Mouse (Mus musculus) midbrain, embryonic 13.5 days (tissue): ENCODE results near the gene Tbcd. TPM values are rescaled to one million over a fixed set of nuclear protein-coding genes. Genes with fewer than 3 reads are reported as not detected.

Source experiments
- ATAC-seq: fragments of 200-750 bp; cut with Nextera tagmentation; 2 replicates; pipeline ENCODE4 v1.8.0; 2017; ENCODE audit warnings: mild to moderate bottlenecking, moderate TSS enrichment, moderate library complexity
- H3K27ac ChIP-seq: fragments of 300-500 bp; sonication (generic); 2 replicates; pipeline ENCODE4 v1.5.1; 2015; ENCODE audit warnings: inconsistent platforms, mild to moderate bottlenecking, moderate library complexity
- H3K27me3 ChIP-seq: fragments of 300-500 bp; sonication (generic); 2 replicates; pipeline ENCODE4 v1.6.1; 2015; ENCODE audit warnings: mild to moderate bottlenecking, inconsistent platforms
- H3K36me3 ChIP-seq: fragments of 300-500 bp; sonication (generic); 2 replicates; pipeline ENCODE4 v1.6.1; 2015; ENCODE audit warnings: mild to moderate bottlenecking, inconsistent platforms
- H3K4me1 ChIP-seq: fragments of 300-500 bp; sonication (generic); replicated peaks from 2 replicates; pipeline ENCODE4 v1.6.1; 2015; ENCODE audit warnings: inconsistent platforms
- H3K4me2 ChIP-seq: fragments of 300-500 bp; sonication (generic); replicated peaks from 2 replicates; pipeline ENCODE4 v1.6.1; 2015; ENCODE audit warnings: moderate library complexity, mild to moderate bottlenecking, inconsistent platforms
- H3K4me3 ChIP-seq: fragments of 300-500 bp; sonication (generic); replicated peaks from 2 replicates; pipeline ENCODE4 v1.5.1; 2015; ENCODE audit warnings: mild to moderate bottlenecking, inconsistent platforms
- H3K9ac ChIP-seq: fragments of 300-500 bp; sonication (generic); replicated peaks from 2 replicates; pipeline ENCODE4 v1.6.1; 2015; ENCODE audit warnings: mild to moderate bottlenecking, inconsistent platforms
- H3K9me3 ChIP-seq: fragments of 300-500 bp; sonication (generic); 2 replicates; pipeline ENCODE4 v1.6.1; 2016; ENCODE audit warnings: mild to moderate bottlenecking, inconsistent platforms
- WGBS: fragments of 180-500 bp; shearing (Covaris S2); methylation state at CpG from one replicate; pipeline ENCODE4 v1.1.7; 2015; 5-methylcytosine and 5-hydroxymethylcytosine counted together
- polyA plus RNA-seq: library from polyadenylated mRNA; unstranded; fragments of >200 nt; fragmentation: Nextera tagmentation; extraction: Ambion mirVana; gene quantifications from 2 replicates; pipeline ENCODE4 v1.2.1, GENCODE M21; 2015

Gene Tbcd
- polyA plus RNA-seq, 1 experiment from 2014 or later, result 56.3 TPM

- WGBS, result 7% methylated on average over 30 of the region's 30 CpGs
- H3K36me3 ChIP-seq, result peaks cover 11% of the 10 kb centered on the region
- no peaks in the 10 kb centered on the region for H3K9me3 ChIP-seq
- H3K4me3 ChIP-seq, result peak within 1 kb of the TSS; percentile 48
- peak within 1 kb of the TSS; percentile 56 for H3K27ac ChIP-seq
- peak; percentile 98 for ATAC-seq
- no peaks in the 10 kb centered on the region for H3K27me3 ChIP-seq
- H3K4me2 ChIP-seq, result peak within 1 kb of the TSS; percentile 74
- H3K4me1 ChIP-seq, result peaks cover 18% of the 10 kb centered on the region
- peak within 1 kb of the TSS; percentile 66 for H3K9ac ChIP-seq
Measured at GRCm38 (mm10) chr11:121434156-121435155, 17.3 kb upstream of the Tbcd start, which contains the start of gene Fn3k. Gene Fn3k (plus strand): TSS chr11:121434913.

- peaks cover 21% of the 10 kb centered on the region for H3K4me1 ChIP-seq
- no peak overlapping the region for H3K27ac ChIP-seq
- no peaks in the 10 kb centered on the region for H3K9me3 ChIP-seq
- no peak overlapping the region for H3K4me3 ChIP-seq
- 78% methylated on average over 5 of the region's 5 CpGs for WGBS
- no peak overlapping the region for H3K4me2 ChIP-seq
- H3K36me3 ChIP-seq, result no peaks in the 10 kb centered on the region
- ATAC-seq, result no peak
- H3K9ac ChIP-seq, result no peak overlapping the region
- H3K27me3 ChIP-seq, result no peaks in the 10 kb centered on the region
Measured at GRCm38 (mm10) chr11:121437236-121437635, 14.5 kb upstream of the Tbcd start.

- ATAC-seq, result no peak
- H3K4me2 ChIP-seq, result no peak overlapping the region
- no peaks in the 10 kb centered on the region for H3K9me3 ChIP-seq
- H3K27ac ChIP-seq, result no peak overlapping the region
- 75% methylated on average over 5 of the region's 5 CpGs for WGBS
- H3K27me3 ChIP-seq, result no peaks in the 10 kb centered on the region; the same call in 1 of the 2 replicates
- peaks cover 12% of the 10 kb centered on the region; the same call in 1 of the 2 replicates for H3K4me1 ChIP-seq
- H3K9ac ChIP-seq, result no peak overlapping the region
- no peaks in the 10 kb centered on the region for H3K36me3 ChIP-seq
- H3K4me3 ChIP-seq, result no peak overlapping the region
Measured at GRCm38 (mm10) chr11:121439686-121440292, 12.0 kb upstream of the Tbcd start.

GRCm38 (mm10) chr11:121441653-121442052 is 10.1 kb upstream of the Tbcd start:
- H3K27ac ChIP-seq, result no peak overlapping the region

GRCm38 (mm10) chr11:121442076-121442475 is 9.7 kb upstream of the Tbcd start:
- ATAC-seq, result no peak
- Histone ChIP-seq H3K9me3 (no peaks in the 10 kb centered on the region), H3K27me3 (no peaks in the 10 kb centered on the region; the same call in 1 of the 2 replicates), H3K36me3 (no peaks in the 10 kb centered on the region), H3K4me1 (0 out of 2 replicates have a peak, but pooled peaks cover 7% of the 10 kb centered on the region), H3K4me3 (no peak overlapping the region), H3K27ac (no peak overlapping the region), H3K4me2 (no peak overlapping the region), H3K9ac (no peak overlapping the region)
- WGBS, result 78% methylated on average over 2 of the region's 2 CpGs

More at GRCm38 (mm10) chr11:121441653-121442052, 10.1 kb upstream of the Tbcd start:
- ATAC-seq, result no peak
- no peaks in the 10 kb centered on the region for H3K9me3 ChIP-seq
- H3K4me2 ChIP-seq, result no peak overlapping the region
- H3K27me3 ChIP-seq, result no peaks in the 10 kb centered on the region; the same call in 1 of the 2 replicates
- 0 out of 2 replicates have a peak, but pooled peaks cover 7% of the 10 kb centered on the region for H3K4me1 ChIP-seq
- H3K4me3 ChIP-seq, result no peak overlapping the region
- H3K9ac ChIP-seq, result no peak overlapping the region
- no peaks in the 10 kb centered on the region for H3K36me3 ChIP-seq
- 91% methylated on average over 4 of the region's 4 CpGs for WGBS

GRCm38 (mm10) chr11:121451216-121451726 is 478 bp upstream of the Tbcd start:
- 22% methylated on average over 9 of the region's 9 CpGs for WGBS
- H3K4me2 ChIP-seq, result peak overlapping the region; percentile 83
- H3K4me3 ChIP-seq, result peak overlapping the region; percentile 73
- H3K9ac ChIP-seq, result peak overlapping the region; percentile 41; the same call in 1 of the 2 replicates
- H3K4me1 ChIP-seq, result peaks cover 22% of the 10 kb centered on the region
- H3K9me3 ChIP-seq, result no peaks in the 10 kb centered on the region
- H3K27ac ChIP-seq, result peak overlapping the region; percentile 60; the same call in 1 of the 2 replicates
- H3K27me3 ChIP-seq, result no peaks in the 10 kb centered on the region
- peaks cover 12% of the 10 kb centered on the region for H3K36me3 ChIP-seq
- ATAC-seq, result peak; percentile 65

GRCm38 (mm10) chr11:121457874-121458273 is 6.1 kb downstream of the Tbcd start:
- H3K36me3 ChIP-seq, result peaks cover 59% of the 10 kb centered on the region
- no peak for ATAC-seq
- no peak overlapping the region for H3K4me2 ChIP-seq
- H3K9me3 ChIP-seq, result no peaks in the 10 kb centered on the region
- H3K4me1 ChIP-seq, result peaks cover 12% of the 10 kb centered on the region
- H3K4me3 ChIP-seq, result no peak overlapping the region
- H3K27ac ChIP-seq, result no peak overlapping the region
- 83% methylated on average over 3 of the region's 3 CpGs for WGBS
- no peaks in the 10 kb centered on the region for H3K27me3 ChIP-seq
- no peak overlapping the region for H3K9ac ChIP-seq

- Histone ChIP-seq H3K27me3 (no peaks in the 10 kb centered on the region), H3K4me1 (no peaks in the 10 kb centered on the region), H3K36me3 (peaks cover 61% of the 10 kb centered on the region), H3K4me3 (no peak overlapping the region), H3K9ac (no peak overlapping the region), H3K27ac (no peak overlapping the region), H3K9me3 (no peaks in the 10 kb centered on the region), H3K4me2 (no peak overlapping the region)
- ATAC-seq, result no peak
- 92% methylated on average over 6 of the region's 6 CpGs for WGBS
Measured at GRCm38 (mm10) chr11:121467408-121467807, 15.7 kb downstream of the Tbcd start.

GRCm38 (mm10) chr11:121474831-121475230 is 23.1 kb downstream of the Tbcd start:
- Histone ChIP-seq H3K27me3 (no peaks in the 10 kb centered on the region), H3K27ac (no peak overlapping the region), H3K9ac (no peak overlapping the region), H3K9me3 (no peaks in the 10 kb centered on the region), H3K4me2 (no peak overlapping the region), H3K4me1 (no peaks in the 10 kb centered on the region), H3K4me3 (no peak overlapping the region), H3K36me3 (peaks cover 41% of the 10 kb centered on the region)
- WGBS, result 95% methylated on average over 3 of the region's 3 CpGs
- ATAC-seq, result no peak

GRCm38 (mm10) chr11:121475699-121476415 is 24.1 kb downstream of the Tbcd start:
- H3K4me3 ChIP-seq, result no peak overlapping the region
- H3K4me1 ChIP-seq, result no peaks in the 10 kb centered on the region
- peaks cover 37% of the 10 kb centered on the region for H3K36me3 ChIP-seq
- 0 out of 2 replicates have a peak, but pooled peaks have one; percentile 37 for ATAC-seq
- no peaks in the 10 kb centered on the region for H3K27me3 ChIP-seq
- no peak overlapping the region for H3K4me2 ChIP-seq
- H3K9ac ChIP-seq, result no peak overlapping the region
- WGBS, result 38% methylated on average over 9 of the region's 9 CpGs
- H3K9me3 ChIP-seq, result no peaks in the 10 kb centered on the region
- no peak overlapping the region for H3K27ac ChIP-seq

GRCm38 (mm10) chr11:121479476-121480203 is 27.9 kb downstream of the Tbcd start:
- Histone ChIP-seq H3K4me2 (no peak overlapping the region), H3K36me3 (peaks cover 55% of the 10 kb centered on the region), H3K27me3 (no peaks in the 10 kb centered on the region), H3K27ac (no peak overlapping the region), H3K4me3 (no peak overlapping the region), H3K4me1 (no peaks in the 10 kb centered on the region), H3K9me3 (no peaks in the 10 kb centered on the region), H3K9ac (no peak overlapping the region)
- WGBS, result 91% methylated on average over 15 of the region's 15 CpGs
- no peak for ATAC-seq
